Mouse (Mus musculus): ENCODE measurements at regions not wholly inside any gene's neighbourhood (a gene's known extent, or its start where the extent isn't known, plus 50 kb on each side); places are given as distances from the start of the nearest gene placed in this dataset.

GRCm38 (mm10) chr4:7392696-7393095 is 846.1 kb downstream of the Car8 start:
- TF ChIP-seq POLR2A (IDR thresholded peaks at IDR 0.05; ENCODE audit: low read depth, low read length) (no peak), CTCF (IDR thresholded peaks at IDR 0.05; ENCODE audit: borderline replicate concordance, insufficient read depth, low read length) (no peak)
